Mouse (Mus musculus) MEL (cell line): ENCODE measurements around the gene St6galnac4. TPM values are rescaled to one million over a fixed set of nuclear protein-coding genes. Genes with fewer than 3 reads are reported as not detected.

Experiments
- DNase-seq: peaks from one replicate; pipeline ENCODE4 v3.0.0; 2011; ENCODE audit warnings: low read depth, low spot score
- H3K27ac ChIP-seq: 2 replicates; pipeline ENCODE4 v1.5.1; 2012; ENCODE audit warnings: low read depth, mild to moderate bottlenecking, control low read depth, low read length, moderate library complexity; ENCODE audit not compliant: control insufficient read depth
- H3K27me3 ChIP-seq, 2 experiments: fragments of 150-350 bp in 1 of 2; sonication (generic) in 1 of 2; 2 replicates each; pipeline ENCODE4 v1.6.1; 2012; ENCODE audit warnings: low read length in 2 of 2, mild to moderate bottlenecking in 2 of 2, improper control_type of control experiment in 1 of 2, moderate library complexity in 1 of 2; ENCODE audit not compliant: insufficient read depth in 2 of 2, control insufficient read depth in 1 of 2
- H3K36me3 ChIP-seq, 2 experiments: 2 replicates each; pipeline ENCODE4 v1.6.1; 2012 to 2014; ENCODE audit warnings: low read length in 2 of 2, improper control_type of control experiment in 1 of 2, inconsistent platforms in 1 of 2, mild to moderate bottlenecking in 1 of 2; ENCODE audit not compliant: insufficient read depth in 2 of 2, control insufficient read depth in 1 of 2
- H3K4me1 ChIP-seq, 2 experiments: fragments of 150-350 bp in 1 of 2; sonication (generic) in 1 of 2; 2 replicates each; pipeline ENCODE4 v1.6.1; 2012; ENCODE audit warnings: low read length in 2 of 2, improper control_type of control experiment in 1 of 2, mild to moderate bottlenecking in 1 of 2; ENCODE audit not compliant: insufficient read depth in 2 of 2, control insufficient read depth in 1 of 2
- H3K4me3 ChIP-seq, 2 experiments: fragments of 150-350 bp in 1 of 2; sonication (generic) in 1 of 2; 2 replicates each; pipeline ENCODE4 v1.5.1; 2012; ENCODE audit warnings: low read depth in 2 of 2, low read length in 2 of 2, mild to moderate bottlenecking in 2 of 2, moderate library complexity in 2 of 2, control low read depth in 1 of 2, improper control_type of control experiment in 1 of 2; ENCODE audit not compliant: control insufficient read depth in 1 of 2, insufficient read depth in 1 of 2
- H3K79me2 ChIP-seq: 2 replicates; pipeline ENCODE4 v1.6.1; 2012; ENCODE audit warnings: mild to moderate bottlenecking, low read length, moderate library complexity; ENCODE audit not compliant: control insufficient read depth, poor library complexity, insufficient read depth
- H3K9ac ChIP-seq: 2 replicates; pipeline ENCODE4 v1.6.1; 2012; ENCODE audit warnings: low read depth, mild to moderate bottlenecking, control low read depth, low read length, moderate library complexity; ENCODE audit not compliant: control insufficient read depth, poor library complexity, severe bottlenecking
- H3K9me3 ChIP-seq: fragments of 150-350 bp; sonication (generic); replicated peaks from 2 replicates; pipeline ENCODE4 v1.6.1; 2012; ENCODE audit warnings: mild to moderate bottlenecking, low read length, improper control_type of control experiment, moderate library complexity; ENCODE audit not compliant: insufficient read depth
- BHLHE40 ChIP-seq: IDR thresholded peaks from 2 replicates; pipeline ENCODE4 v1.6.1; 2012; ENCODE audit warnings: low read depth, mild to moderate bottlenecking, inconsistent platforms, low read length, improper control_type of control experiment, borderline replicate concordance
- CHD2 ChIP-seq: IDR thresholded peaks from 2 replicates; pipeline ENCODE4 v1.6.1; 2011; ENCODE audit warnings: low read length, improper control_type of control experiment
- E2F4 ChIP-seq: IDR thresholded peaks from 2 replicates; pipeline ENCODE4 v1.6.1; 2011; ENCODE audit warnings: low read depth, low read length, improper control_type of control experiment, borderline replicate concordance
- EP300 ChIP-seq, 2 experiments: IDR thresholded peaks; 2 replicates each; pipeline ENCODE4 v1.6.1; 2011; ENCODE audit warnings: improper control_type of control experiment in 2 of 2, low read length in 2 of 2, low read depth in 1 of 2, mild to moderate bottlenecking in 1 of 2
- GATA1 ChIP-seq: IDR thresholded peaks from 2 replicates; pipeline ENCODE4 v1.6.1; 2011; ENCODE audit warnings: low read depth, low read length, improper control_type of control experiment
- HCFC1 ChIP-seq: IDR thresholded peaks from 2 replicates; pipeline ENCODE4 v1.6.1; 2012; ENCODE audit warnings: low read depth, mild to moderate bottlenecking, inconsistent platforms, low read length, improper control_type of control experiment, moderate library complexity
- JUND ChIP-seq: IDR thresholded peaks from 2 replicates; pipeline ENCODE4 v1.6.1; 2011; ENCODE audit warnings: low read depth, mild to moderate bottlenecking, improper control_type of control experiment, low read length
- MAX ChIP-seq: IDR thresholded peaks from 2 replicates; pipeline ENCODE4 v1.6.1; 2011; ENCODE audit warnings: low read length, improper control_type of control experiment
- MAZ ChIP-seq: IDR thresholded peaks from 2 replicates; pipeline ENCODE4 v1.6.1; 2012; ENCODE audit warnings: low read depth, mild to moderate bottlenecking, inconsistent platforms, low read length, improper control_type of control experiment
- MYB ChIP-seq: IDR thresholded peaks from 2 replicates; pipeline ENCODE4 v1.6.1; 2011; ENCODE audit warnings: mild to moderate bottlenecking, low read depth, low read length, improper control_type of control experiment
- POLR2AphosphoS2 ChIP-seq: IDR thresholded peaks from 2 replicates; pipeline ENCODE4 v1.6.1; 2011; ENCODE audit warnings: low read length, improper control_type of control experiment
- POLR2AphosphoS5 ChIP-seq: IDR thresholded peaks from 2 replicates; pipeline ENCODE4 v1.6.1; 2012; ENCODE audit warnings: low read depth, borderline replicate concordance, mild to moderate bottlenecking, inconsistent platforms, low read length, moderate library complexity, mixed read lengths
- RCOR1 ChIP-seq: IDR thresholded peaks from 2 replicates; pipeline ENCODE4 v1.6.1; 2012; ENCODE audit warnings: low read depth, mild to moderate bottlenecking, inconsistent platforms, low read length, improper control_type of control experiment
- SIN3A ChIP-seq: IDR thresholded peaks from 2 replicates; pipeline ENCODE4 v1.6.1; 2012; ENCODE audit warnings: low read length, improper control_type of control experiment, inconsistent platforms
- TBP ChIP-seq: IDR thresholded peaks from 2 replicates; pipeline ENCODE4 v1.8.0; 2011; ENCODE audit warnings: low read depth, low read length, improper control_type of control experiment
- TCF12 ChIP-seq: IDR thresholded peaks from 2 replicates; pipeline ENCODE4 v1.6.1; 2014; ENCODE audit warnings: low read depth, mild to moderate bottlenecking, inconsistent platforms, low read length, improper control_type of control experiment, moderate library complexity
- UBTF ChIP-seq: IDR thresholded peaks from 2 replicates; pipeline ENCODE4 v1.6.1; 2012; ENCODE audit warnings: low read depth, mild to moderate bottlenecking, inconsistent platforms, low read length, improper control_type of control experiment, moderate library complexity, borderline replicate concordance; ENCODE audit not compliant: insufficient read depth
- USF2 ChIP-seq, 2 experiments: IDR thresholded peaks; 2 replicates each; pipeline ENCODE4 v1.6.1; 2011 to 2012; ENCODE audit warnings: improper control_type of control experiment in 2 of 2, low read length in 2 of 2, borderline replicate concordance in 1 of 2, inconsistent platforms in 1 of 2, low read depth in 1 of 2, mild to moderate bottlenecking in 1 of 2; ENCODE audit not compliant: insufficient read depth in 1 of 2
- ZC3H11A ChIP-seq: IDR thresholded peaks from 2 replicates; pipeline ENCODE4 v1.6.1; 2012; ENCODE audit warnings: low read depth, mild to moderate bottlenecking, inconsistent platforms, low read length, improper control_type of control experiment
- ZMIZ1 ChIP-seq: IDR thresholded peaks from 2 replicates; pipeline ENCODE4 v1.6.1; 2012; ENCODE audit warnings: low read depth, mild to moderate bottlenecking, inconsistent platforms, low read length, improper control_type of control experiment, moderate library complexity
- polyA plus RNA-seq, 2 experiments: library from polyadenylated mRNA; stranded (reverse) in 1 of 2; unstranded in 1 of 2; fragments of >175 nt in 1 of 2; fragments of >200 nt in 1 of 2; gene quantifications; 2 replicates each; pipeline versions ENCODE4 v1.2.1 to v1.2.4; 2012; ENCODE audit warnings: low replicate concordance in 2 of 2, low read depth in 1 of 2; ENCODE audit not compliant: insufficient read length in 2 of 2, insufficient read depth in 1 of 2, missing spikeins in 1 of 2
- total RNA-seq: library from RNA; depleted of rRNA; stranded (reverse); fragments of 300-350 nt; gene quantifications from 2 replicates; pipeline ENCODE4 v1.2.3, GENCODE M21; 2012

The St6galnac4 gene
- total and polyA plus RNA-seq, 3 experiments, result 58.3 to 109 TPM; not detected in 1

- Histone ChIP-seq H3K4me1 (no peaks in the 10 kb centered on the region), H3K9me3 (no peaks in the 10 kb centered on the region), H3K36me3 (no peaks in the 10 kb centered on the region), H3K9ac (no peak overlapping the region), H3K79me2 (no peaks in the 10 kb centered on the region), H3K4me3 (no peak overlapping the region), H3K27me3 (no peaks in the 10 kb centered on the region), H3K27ac (no peak overlapping the region)
- DNase-seq, result no peak
- no peak for TF ChIP-seq POLR2AphosphoS2
- TF ChIP-seq HCFC1, result no peak
- no peak for TF ChIP-seq EP300 (IDR thresholded peaks at IDR 0.05; ENCODE audit: low read depth in 1 of 2, low read length in 2 of 2)
- TF ChIP-seq MAX, result no peak
- no peak for TF ChIP-seq ZMIZ1
- TF ChIP-seq ZC3H11A, result no peak
- TF ChIP-seq POLR2AphosphoS5, result no peak
- TF ChIP-seq MYB, result no peak
- no peak for TF ChIP-seq TCF12
- TF ChIP-seq E2F4, result no peak
Observed at GRCm38 (mm10) chr2:32628044-32628550, 41.2 kb downstream of the St6galnac4 start.

- H3K9me3 ChIP-seq, result no peaks in the 10 kb centered on the region
- H3K9ac ChIP-seq, result no peak overlapping the region
- no peaks in the 10 kb centered on the region for H3K36me3 ChIP-seq
- TF ChIP-seq RCOR1, result no peak
- no peak for TF ChIP-seq USF2 (IDR thresholded peaks at IDR 0.05; ENCODE audit: borderline replicate concordance in 1 of 2, insufficient read depth in 1 of 2, low read depth in 1 of 2, low read length in 2 of 2)
- TF ChIP-seq BHLHE40, result no peak
- TF ChIP-seq GATA1, result no peak
- TF ChIP-seq SIN3A, result no peak
- no peak for TF ChIP-seq JUND
- no peak for TF ChIP-seq MAX
- no peak for TF ChIP-seq TBP
- TF ChIP-seq CHD2, result no peak
- no peak for TF ChIP-seq E2F4
- no peak for TF ChIP-seq UBTF
- no peak for TF ChIP-seq MAZ
- H3K27me3 ChIP-seq, result no peaks in the 10 kb centered on the region
- no peak overlapping the region for H3K4me3 ChIP-seq
- H3K27ac ChIP-seq, result no peak overlapping the region
- no peaks in the 10 kb centered on the region for H3K4me1 ChIP-seq
- DNase-seq, result no peak
- no peaks in the 10 kb centered on the region for H3K79me2 ChIP-seq
Observed at GRCm38 (mm10) chr2:32628729-32629128, 41.8 kb downstream of the St6galnac4 start.
